Mouse (Mus musculus) heart, postnatal 14 days (tissue): Measurements from ENCODE around the gene Cyb561d2. TPM values are rescaled to one million over a fixed set of nuclear protein-coding genes. Genes with fewer than 3 reads are reported as not detected.

Experiments used
- DNase-seq, 2 experiments: peaks; one replicate each; pipeline ENCODE4 v3.0.0; 2021 to 2022
- intact Hi-C: fragments of 180-260 bp; cut with DNase I; formaldehyde crosslinking; loops from one replicate; pipeline ENCODE4 v1.15.1; 2025
- total RNA-seq, 2 experiments: library from RNA; stranded (reverse); gene quantifications; 2 replicates each; pipeline ENCODE4 v1.2.3; 2021

The Cyb561d2 gene
- total RNA-seq, 2 experiments from 2014 or later = 3.4 to 4.9 TPM

DNA sequence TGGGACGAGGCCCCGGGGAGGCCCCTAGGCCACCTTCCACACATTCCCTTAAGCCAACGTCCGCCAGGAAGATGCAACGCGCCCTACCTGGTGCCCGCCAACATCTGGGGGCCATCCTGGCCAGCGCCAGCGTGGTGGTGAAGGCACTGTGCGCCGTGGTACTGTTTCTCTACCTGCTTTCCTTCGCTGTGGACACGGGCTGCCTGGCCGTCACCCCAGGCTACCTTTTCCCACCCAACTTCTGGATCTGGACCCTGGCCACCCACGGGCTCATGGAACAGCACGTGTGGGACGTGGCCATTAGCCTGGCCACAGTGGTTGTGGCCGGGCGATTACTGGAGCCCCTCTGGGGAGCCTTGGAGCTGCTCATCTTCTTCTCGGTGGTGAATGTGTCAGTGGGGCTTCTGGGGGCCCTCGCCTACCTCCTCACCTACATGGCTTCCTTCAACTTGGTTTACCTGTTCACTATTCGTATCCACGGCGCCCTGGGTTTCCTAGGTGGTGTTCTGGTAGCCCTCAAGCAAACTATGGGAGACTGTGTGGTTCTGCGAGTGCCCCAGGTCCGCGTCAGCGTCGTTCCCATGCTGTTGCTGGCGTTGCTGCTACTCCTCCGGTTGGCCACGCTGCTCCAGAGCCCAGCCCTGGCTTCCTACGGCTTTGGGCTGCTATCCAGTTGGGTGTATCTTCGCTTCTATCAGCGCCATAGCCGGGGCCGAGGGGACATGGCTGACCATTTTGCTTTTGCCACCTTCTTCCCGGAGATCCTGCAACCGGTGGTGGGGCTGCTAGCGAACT is 7.4 kb downstream of the Cyb561d2 start:
- intact Hi-C loops = no loop called here
- DNase-seq = peak; percentile 45 to 56

DNA sequence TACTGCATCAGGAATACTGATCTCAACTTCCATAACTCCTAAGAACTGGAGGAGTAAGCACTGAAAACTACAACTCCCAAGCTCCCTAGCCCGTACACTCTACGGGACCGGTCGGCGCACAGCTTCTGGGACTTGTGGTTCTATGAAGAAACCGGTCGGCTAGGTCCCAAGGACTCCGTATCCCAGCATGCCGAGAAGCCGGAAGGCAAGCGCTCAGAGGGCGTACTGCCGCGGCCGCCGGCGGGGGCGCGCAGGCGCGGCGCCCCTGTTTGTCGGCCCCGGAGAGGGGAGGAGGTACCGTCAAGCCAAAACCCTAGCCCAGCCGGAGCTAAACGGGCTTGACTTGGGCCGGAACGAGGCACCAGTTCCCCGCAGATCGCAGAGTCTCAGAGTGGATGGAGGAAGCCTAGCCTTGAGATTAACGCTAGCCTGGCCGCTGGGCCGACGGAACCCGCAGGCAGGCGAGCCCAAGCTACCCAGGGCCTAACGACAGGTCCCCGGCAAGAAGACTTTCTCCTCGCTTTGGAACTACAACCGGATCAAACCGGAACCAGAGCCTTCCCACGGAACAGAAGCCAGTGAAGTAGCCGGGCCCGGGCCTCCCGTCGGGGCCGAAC is 8.1 kb downstream of the Cyb561d2 start, which contains the start of gene Tmem115:
TSS of gene Tmem115 (plus strand) at position 155 of the 617 bp plus-strand sequence.
- intact Hi-C loops = no loop called here

DNA sequence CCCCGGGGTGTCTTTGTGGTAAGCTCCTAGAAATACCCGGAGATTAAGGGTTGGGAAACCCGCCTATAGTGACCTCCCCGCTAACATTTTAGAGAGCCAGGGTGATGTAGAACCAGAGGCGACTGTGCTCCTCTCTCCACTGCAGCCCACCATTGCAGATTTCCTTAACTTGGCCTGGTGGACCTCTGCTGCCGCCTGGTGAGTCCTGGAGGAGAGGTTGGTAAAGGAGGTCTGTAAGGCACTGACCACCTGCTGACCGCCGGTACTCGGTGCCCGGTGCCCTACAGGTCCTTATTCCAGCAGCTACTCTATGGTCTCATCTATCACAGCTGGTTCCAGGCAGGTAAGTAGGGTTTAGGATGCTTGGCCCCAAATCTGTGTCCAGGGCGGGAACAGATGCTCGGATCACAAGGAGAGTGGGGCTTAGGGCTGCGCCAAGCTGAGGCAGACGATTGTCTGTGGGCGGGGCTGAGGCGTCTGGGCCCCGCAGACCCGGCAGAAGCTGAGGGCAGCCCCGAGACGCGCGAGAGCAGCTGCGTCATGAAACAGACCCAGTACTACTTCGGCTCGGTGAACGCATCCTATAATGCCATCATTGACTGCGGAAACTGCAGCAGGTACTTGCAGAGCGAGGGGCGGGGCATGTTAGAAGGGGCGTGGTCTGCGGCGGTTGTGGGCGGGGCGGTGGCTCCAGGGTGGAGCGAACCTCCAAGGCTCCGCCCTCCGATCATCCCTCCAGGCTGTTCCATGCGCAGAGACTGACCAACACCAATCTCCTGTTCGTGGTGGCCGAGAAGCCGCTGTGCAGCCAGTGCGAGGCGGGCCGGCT is 15.6 kb downstream of the Cyb561d2 start:
- peak; percentile 58 to 75 for DNase-seq
- intact Hi-C loops = no loop called here

More for the DNA sequence above, 8.1 kb downstream of the Cyb561d2 start, which contains the start of gene Tmem115:
- DNase-seq = peak; percentile 89 to 92

DNA sequence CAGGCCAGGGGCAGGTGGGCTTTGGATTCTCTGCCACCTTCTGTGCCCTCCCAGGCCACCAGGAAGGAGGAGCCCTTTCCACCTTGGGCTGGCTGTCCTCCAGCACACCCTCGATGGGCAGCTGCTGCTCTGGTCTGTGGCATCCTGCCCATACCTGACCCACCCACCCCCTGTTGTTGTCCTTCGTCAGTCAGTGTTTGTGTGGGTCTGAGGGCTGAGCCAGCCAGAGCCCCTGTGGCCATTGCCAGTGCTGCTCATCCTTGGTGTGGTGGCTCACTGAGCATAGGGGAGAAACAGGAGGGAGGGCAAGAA is 19.6 kb downstream of the Cyb561d2 start:
- intact Hi-C loops = no loop called here
- no peak for DNase-seq

DNA sequence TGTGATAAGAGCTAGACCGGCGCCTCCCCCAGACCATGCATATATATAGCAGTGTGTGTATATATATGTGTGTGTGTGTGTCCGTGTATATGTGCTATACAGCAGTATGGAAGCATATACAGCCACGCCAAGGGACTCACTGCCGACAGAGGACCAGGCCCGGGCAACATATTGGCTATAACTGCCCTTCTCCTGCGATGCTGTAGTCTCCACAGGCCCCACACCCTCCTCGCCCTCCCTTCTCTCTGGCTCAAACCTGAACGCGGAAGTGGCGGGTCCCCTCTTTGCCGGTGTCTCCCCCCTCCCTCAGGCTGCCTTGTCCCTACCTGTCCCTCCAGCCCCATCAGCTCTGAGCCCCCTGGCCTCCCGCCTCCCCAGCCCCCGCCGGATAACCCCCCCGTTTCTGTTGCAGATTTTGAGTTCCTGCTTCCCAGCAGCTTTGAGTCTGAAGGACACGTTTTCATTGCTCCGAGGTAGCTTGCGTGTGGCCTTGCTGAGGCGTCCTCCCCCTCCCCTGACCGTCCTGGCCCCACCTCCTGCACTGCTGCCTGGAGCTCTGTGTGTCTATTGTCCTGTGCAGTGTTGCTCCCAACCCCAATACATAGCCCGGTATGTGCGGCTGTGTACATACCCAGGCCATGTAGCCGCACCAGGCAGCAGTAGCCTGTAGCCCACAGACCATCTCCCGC is 20.1 kb downstream of the Cyb561d2 start:
- intact Hi-C loops = no loop called here
- no peak for DNase-seq

DNA sequence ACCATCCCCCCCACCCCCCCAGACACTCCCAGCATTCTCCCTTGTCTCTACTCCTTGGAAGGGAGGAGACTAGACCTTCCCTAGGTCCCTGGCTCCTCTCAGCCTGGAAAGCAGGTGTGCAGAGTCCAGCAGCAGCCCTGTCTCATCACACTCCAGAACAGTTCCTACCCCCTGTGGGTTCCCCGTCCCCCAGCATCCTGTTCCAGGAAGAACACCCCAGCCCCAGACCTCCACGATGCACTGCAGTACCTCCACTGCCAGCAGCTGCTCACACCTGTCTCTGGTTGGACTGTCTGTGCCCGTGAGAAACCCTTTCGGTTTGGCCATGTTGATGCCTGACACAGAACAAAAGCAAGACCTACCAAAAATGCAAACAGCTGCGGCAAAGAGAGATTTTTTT is 20.8 kb downstream of the Cyb561d2 start:
- DNase-seq = no peak
- intact Hi-C loops = no loop called here

DNA sequence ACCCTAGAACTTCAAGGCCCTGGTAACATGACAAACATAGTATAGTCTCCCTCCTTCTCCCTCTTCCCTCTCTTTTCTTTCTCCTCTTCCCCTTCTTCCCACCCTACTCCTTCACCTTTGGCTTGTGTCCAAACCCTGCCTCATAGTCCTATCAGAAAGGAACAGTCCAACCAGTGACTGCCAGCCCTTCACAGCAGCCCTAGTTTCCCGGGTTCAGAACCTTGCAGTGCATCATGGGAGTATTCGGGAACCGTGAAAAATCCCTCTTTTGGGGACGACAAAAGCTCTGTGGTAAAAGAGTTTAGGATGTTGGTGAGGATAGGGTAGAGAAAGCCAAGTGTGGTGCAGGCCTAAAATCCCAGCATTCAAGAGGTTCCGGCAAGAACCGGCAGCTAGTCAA is 21.7 kb downstream of the Cyb561d2 start:
- intact Hi-C loops = no loop called here
- no peak for DNase-seq

DNA sequence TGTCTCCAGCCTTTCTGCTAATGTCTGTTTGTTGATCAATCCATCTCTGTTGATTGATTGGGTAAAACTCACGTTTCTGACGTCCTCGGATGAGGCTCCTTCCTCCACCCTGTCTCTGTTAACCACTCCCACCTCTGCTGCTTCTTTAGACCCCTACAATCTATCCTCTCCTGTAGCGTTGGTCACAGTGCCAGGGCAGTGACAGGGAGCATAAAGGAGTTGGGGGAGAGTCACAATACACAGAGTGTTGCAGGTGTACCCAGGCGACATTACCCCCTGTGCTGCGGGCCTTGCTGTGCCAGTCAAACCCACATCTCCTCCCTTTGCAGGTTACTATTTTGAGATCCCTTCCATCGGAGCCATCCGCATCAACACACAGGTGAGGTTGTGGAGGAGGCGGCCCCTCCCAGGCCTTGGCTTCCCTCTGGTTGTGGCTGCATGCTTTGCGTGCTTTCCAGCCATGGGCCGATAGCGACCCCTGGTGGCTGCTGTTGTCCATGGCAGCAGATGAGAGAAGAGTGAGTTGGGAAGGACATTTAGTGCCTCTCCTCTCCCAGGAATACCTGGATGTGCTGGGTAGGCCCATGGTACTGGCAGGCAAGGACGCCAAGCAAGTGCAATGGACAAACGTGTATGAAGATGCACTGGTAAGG is 27.6 kb downstream of the Cyb561d2 start:
- intact Hi-C loops = loop anchor here (1.0 to 5.0 kb wide), 3 partner anchors 148 to 222 kb away; no protein-coding TSS in a partner anchor
- DNase-seq = peak; percentile 86 to 91

DNA sequence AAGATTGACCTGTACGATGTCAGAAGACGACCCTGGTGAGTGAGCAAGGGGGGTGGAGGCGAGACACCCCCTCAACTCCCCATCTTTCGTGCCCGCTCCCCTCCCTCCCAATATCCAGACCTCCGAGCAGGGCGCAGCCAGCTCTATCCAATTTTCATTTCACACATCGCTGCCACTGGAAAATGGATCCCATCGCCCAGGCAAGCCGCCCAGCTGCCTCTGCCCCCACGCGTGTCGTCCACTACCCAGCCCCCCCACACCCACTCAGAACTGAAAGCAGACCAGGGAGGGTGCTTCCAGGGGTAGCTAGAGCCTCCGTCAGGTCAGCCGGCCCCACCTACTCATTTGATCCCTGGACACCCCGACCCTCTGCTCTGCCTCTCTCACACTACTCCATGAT is 29.7 kb downstream of the Cyb561d2 start:
- intact Hi-C loops = loop anchor here (5.0 kb wide), 1 partner anchor 220 kb away; no protein-coding TSS in a partner anchor
- no peak for DNase-seq

DNA sequence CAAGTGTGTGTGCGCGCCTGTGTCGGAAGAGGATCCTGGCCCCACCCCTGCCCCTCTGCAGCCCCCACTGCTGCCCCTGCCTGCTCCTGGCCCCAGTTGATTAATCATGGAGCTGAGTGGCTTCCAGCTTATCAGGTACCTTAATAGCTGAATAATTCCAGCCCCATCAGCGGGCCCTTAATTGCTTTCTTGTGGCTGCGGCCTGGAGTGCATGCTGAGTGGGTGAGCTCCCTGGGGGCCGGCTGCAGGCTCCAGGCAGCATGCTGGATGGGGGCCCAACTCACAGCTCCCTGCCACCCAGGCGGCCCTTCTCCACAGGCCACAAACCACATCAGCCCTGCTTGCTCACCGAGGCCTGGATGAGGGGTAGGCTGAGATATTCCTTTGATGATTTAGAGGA is 30.6 kb downstream of the Cyb561d2 start:
- DNase-seq = no peak
- intact Hi-C loops = loop anchor here (5.0 kb wide), 1 partner anchor 219 kb away; no protein-coding TSS in a partner anchor

DNA sequence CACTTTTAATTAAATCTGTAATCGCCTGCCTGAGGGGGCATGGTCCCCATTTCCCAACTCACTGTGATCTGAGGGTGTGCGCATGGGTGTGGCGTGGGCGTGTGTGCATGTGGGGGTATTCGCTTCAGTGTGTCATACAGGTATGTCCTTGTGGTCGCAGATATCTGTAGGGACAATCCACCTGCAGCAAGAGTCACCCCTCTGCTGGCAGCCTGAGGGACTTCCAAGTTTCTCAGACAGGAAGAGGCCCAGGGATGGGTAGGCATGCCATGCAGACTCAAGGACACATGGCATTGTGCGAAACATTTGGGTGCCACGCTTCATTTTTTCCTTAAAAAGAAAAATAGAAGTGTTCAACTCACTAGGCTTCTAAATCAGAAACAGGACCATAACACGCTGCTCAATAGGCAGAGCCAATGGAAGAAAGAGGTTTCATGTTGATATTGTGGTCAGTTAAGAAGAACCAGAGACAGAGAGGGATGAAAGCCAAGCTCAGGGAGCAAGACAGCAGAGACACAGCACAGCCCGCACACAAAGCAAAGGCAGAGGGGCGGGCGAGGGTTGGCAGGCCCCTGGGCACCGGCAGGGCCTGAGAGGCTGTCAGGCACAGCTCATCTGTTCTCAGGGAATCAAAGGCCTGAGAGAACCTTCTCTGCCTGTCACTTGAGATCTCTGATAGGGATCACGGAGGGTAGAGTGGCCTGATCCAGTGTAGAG is 31.5 kb downstream of the Cyb561d2 start:
- intact Hi-C loops = loop anchor here (5.0 kb wide), 1 partner anchor 218 kb away; no protein-coding TSS in a partner anchor
- no peak for DNase-seq

DNA sequence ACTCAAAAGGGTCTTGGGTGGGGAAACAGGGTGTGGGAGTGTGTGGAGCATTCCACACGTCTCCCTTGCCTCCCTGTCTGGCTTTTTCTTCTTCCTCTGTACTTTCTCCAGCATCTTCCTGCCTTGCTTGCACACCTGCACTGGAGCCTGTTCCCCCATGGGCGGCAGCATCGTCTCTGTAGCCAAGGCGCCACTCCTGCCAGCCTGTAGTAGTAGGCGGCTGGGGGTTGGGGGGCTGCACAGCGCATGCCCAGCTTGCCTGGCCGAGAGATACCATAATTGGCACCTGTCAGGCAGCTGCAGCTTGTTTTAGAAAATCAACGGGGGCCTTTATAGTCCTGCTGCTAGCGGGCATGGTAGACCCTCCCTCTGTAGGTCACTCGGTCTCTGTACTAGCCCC is 33.7 kb downstream of the Cyb561d2 start:
- DNase-seq = no peak
- intact Hi-C loops = no loop called here

DNA sequence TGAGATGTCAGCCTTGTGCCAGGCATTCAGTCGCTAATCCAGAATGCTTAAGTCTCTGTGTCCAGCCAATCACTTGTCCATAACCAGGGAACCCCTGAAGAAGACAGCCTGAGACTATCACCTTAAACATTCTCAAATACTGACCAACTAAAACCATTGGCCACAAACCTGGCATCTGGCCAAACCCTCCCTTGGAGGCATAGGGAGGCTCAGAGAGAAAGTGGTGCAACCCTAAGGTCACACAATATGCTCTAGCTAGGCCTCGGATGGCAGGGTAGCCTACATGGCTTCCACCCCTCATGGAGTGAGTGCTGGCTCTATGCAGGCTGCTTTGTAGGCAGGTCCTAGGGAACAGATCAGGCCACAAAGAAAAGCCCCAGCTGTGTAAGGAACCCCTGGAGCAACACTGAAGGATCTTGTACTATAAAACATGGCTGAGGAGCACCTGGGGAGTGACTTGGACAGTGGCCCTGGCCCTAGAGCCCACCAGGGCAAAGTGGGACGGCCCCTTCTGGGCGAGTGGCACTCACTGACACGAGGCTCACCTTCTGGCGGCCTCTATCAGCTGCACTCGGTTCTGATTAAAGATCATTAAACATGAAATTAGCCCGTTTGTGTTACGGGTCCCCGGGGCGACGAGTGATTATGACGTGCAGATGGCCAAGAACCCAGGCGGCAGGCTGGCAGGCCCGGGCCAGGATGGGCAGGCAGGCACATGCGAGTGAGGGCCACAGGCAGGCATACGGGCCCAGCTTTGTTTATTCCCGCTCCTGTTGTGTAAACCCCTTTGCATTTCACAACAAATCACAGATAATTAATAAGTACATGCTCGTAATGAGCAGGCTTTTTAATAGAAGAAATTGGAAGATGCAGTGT is 37.1 kb downstream of the Cyb561d2 start:
- intact Hi-C loops = no loop called here
- DNase-seq = peak in 1 of 2 experiments; percentile 16

DNA sequence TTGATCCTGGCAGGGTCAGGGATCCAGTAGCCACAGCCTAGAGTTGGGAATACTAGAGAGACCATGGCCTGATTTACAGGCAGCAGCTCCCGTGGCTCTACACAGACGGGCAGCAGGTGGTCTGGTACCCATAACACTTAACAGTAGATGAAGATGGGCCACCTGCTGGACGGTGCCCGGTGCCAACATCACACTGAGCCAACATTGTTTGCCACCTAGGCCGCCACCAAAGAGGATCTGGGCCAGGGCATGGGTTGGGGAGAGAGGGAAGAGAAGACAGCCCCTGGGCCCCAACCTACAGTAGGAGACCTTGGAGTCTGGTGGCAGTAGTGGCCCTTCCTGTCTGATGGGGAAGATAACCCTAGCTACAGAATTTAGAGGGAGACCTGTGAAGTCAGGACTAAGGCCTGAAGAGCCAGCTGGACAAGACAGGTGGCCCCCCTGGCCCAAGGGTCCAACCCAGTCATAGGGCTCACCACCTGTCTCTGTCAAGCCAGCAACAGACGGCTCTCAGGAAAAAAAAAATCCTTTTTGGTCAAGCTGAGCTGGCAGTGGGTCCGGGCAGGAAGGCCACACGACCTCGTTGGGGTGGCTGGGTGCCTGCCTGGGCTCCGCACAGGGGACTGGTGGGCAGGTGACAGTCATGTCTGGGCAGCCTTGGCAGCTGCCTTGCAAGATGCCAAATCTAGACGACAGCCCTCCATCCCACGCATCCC is 39.7 kb downstream of the Cyb561d2 start:
- intact Hi-C loops = no loop called here
- no peak for DNase-seq

DNA sequence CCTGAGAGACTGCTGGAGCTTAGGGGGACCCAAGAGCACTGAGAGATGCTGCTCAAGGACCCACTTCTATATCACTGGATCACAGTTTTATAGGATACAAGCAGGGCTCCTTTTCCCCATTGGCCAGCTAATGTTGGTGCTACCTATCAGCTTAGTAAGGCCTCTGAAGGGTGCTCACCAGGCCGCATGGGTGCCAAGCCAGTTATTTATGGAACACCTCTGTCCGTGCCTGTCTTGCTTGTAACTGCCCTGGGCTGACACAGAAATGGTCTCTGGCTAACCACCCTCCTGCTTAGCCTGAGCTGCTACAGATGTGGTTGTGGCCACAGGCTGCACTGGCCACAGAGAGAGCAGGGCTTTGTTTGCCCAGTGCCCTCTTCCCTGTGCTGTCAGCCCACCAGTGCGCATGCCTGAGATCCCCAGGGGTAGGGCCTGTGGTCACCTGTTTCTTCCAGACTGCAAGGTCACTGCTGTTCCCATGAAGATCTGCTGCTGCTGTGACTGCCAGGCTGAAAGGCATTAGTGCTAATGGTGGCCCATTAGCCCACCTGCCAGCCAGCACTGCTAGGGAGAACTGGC is 41.2 kb downstream of the Cyb561d2 start:
- intact Hi-C loops = no loop called here
- DNase-seq = no peak

DNA sequence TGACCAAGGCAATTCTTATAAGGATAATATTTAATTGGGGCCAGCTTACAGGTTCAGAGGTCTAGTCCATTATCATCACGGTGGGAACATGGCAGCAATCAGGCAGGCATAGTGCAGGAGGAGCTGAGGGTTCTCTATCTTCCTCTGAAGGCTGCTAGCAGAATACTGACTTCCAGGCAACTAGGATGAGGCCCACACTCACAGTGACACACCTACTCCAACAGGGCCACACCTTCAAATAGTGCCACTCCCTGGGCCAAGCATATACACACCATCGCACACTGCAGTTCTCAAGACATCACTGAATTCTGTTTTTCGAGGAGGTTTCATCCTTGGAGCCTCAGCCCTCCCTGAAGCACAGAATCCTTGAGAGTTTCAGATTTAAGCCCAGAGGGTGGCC is 45.6 kb downstream of the Cyb561d2 start:
- DNase-seq = no peak
- intact Hi-C loops = no loop called here

DNA sequence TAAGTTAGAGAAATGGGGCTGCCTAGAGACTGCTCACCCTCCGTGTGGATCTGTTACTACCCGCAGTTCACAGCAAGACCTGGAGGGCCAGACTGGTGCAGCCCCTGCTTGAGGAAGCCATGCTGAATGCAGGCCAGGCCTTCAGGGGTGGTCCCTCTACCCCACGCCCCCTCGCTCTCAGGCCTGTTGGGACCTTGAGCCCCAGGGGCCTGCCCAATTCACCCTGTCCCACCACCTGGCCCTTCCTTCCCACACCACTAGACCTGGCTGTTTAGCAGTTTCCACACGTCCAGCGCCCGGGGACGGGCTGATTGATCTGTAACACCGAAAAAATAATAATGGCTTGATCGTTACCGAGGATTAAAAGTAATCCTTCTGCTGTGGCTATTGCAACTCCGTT is 47.8 kb downstream of the Cyb561d2 start:
- no peak for DNase-seq
- intact Hi-C loops = no loop called here
